Mouse (Mus musculus) heart, embryonic 14.5 days (tissue): ENCODE data around the gene Jdp2. TPM values are rescaled to one million over a fixed set of nuclear protein-coding genes. Genes with fewer than 3 reads are reported as not detected.

Experiments
- ATAC-seq: fragments of 200-750 bp; cut with Nextera tagmentation; 2 replicates; pipeline ENCODE4 v1.8.0; 2017; ENCODE audit warnings: low read depth, moderate TSS enrichment; ENCODE audit not compliant: insufficient number of reproducible peaks, insufficient read depth, low FRiP score
- H3K27ac ChIP-seq, 2 experiments: fragments of 200-500 bp in 1 of 2; fragments of 300-500 bp in 1 of 2; sonication (generic) in 1 of 2; replicated peaks in 1 of 2; 2 replicates each; pipeline ENCODE4 v1.5.1; 2012 to 2014; ENCODE audit warnings: low read depth in 2 of 2, low read length in 2 of 2, control low read depth in 1 of 2, mild to moderate bottlenecking in 1 of 2, mixed read lengths in 1 of 2; ENCODE audit not compliant: control insufficient read depth in 1 of 2, insufficient read depth in 1 of 2
- H3K27me3 ChIP-seq: fragments of 300-500 bp; sonication (generic); 2 replicates; pipeline ENCODE4 v1.6.1; 2014; ENCODE audit warnings: mild to moderate bottlenecking, low read length, control low read depth; ENCODE audit not compliant: control insufficient read depth, insufficient read depth
- H3K36me3 ChIP-seq: fragments of 300-500 bp; sonication (generic); 2 replicates; pipeline ENCODE4 v1.6.1; 2014; ENCODE audit warnings: mild to moderate bottlenecking, control low read depth, low read length, mixed read lengths; ENCODE audit not compliant: control insufficient read depth, insufficient read depth
- H3K4me1 ChIP-seq, 2 experiments: fragments of 200-500 bp in 1 of 2; fragments of 300-500 bp in 1 of 2; sonication (generic) in 1 of 2; 2 replicates each; pipeline ENCODE4 v1.6.1; 2012 to 2014; ENCODE audit warnings: low read length in 2 of 2, control low read depth in 1 of 2, mixed read lengths in 1 of 2; ENCODE audit not compliant: control insufficient read depth in 2 of 2, insufficient read depth in 2 of 2
- H3K4me2 ChIP-seq: fragments of 300-500 bp; sonication (generic); 2 replicates; pipeline ENCODE4 v1.6.1; 2014; ENCODE audit warnings: mild to moderate bottlenecking, low read length
- H3K4me3 ChIP-seq, 2 experiments: fragments of 200-500 bp in 1 of 2; fragments of 300-500 bp in 1 of 2; sonication (generic) in 1 of 2; 2 replicates each; pipeline ENCODE4 v1.5.1; 2012 to 2014; ENCODE audit warnings: low read length in 2 of 2, mild to moderate bottlenecking in 2 of 2, control low read depth in 1 of 2, low read depth in 1 of 2, moderate library complexity in 1 of 2; ENCODE audit not compliant: control insufficient read depth in 1 of 2, insufficient read depth in 1 of 2
- H3K9ac ChIP-seq: fragments of 300-500 bp; sonication (generic); 2 replicates; pipeline ENCODE4 v1.6.1; 2014; ENCODE audit warnings: mild to moderate bottlenecking, low read length
- H3K9me3 ChIP-seq: fragments of 300-500 bp; sonication (generic); 2 replicates; pipeline ENCODE4 v1.6.1; 2016; ENCODE audit warnings: low read length, control low read depth; ENCODE audit not compliant: control insufficient read depth
- WGBS: fragments of 180-500 bp; shearing (Covaris S2); extraction: QIAGEN DNeasy Blood & Tissue Kit; methylation state at CpG from one replicate; pipeline ENCODE4 v1.1.7; 2014; 5-methylcytosine and 5-hydroxymethylcytosine counted together
- polyA plus RNA-seq: library from polyadenylated mRNA; unstranded; fragments of >200 nt; fragmentation: Nextera tagmentation; extraction: Ambion mirVana; gene quantifications from 2 replicates; pipeline ENCODE4 v1.2.1, GENCODE M21; 2014

The Jdp2 gene
- polyA plus RNA-seq, 1 experiment from 2014 or later, result 0.61 TPM

DNA sequence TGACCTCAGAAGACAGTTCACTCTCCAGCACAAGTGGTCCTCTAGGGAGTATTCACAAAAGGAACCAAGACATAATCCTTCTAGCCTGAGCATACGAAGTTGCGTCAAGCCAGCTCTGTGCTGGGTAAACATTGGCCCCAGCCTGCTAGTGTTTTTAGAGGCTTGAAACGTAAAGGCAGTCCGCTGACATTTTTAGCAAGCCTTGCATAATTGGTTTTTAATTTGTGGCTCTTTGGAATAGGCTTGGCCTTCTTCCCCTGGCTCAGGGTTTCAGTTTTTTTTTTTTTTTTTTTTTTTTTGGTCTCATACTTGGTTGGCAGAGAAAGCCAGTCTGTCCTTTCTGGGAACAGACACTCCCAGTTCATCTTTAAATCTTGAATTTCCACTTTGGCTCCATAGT is 15.3 kb downstream of the Jdp2 start:
- H3K4me1 ChIP-seq, result peaks cover 0 to 7% of the 10 kb centered on the region in 2 experiments; a peak in 2 of 4 replicates
- ATAC-seq, result no peak
- no peak overlapping the region for H3K4me2 ChIP-seq
- H3K4me3 ChIP-seq, result no peak overlapping the region
- WGBS, result 84% methylated on average over 4 of the region's 4 CpGs
- no peaks in the 10 kb centered on the region for H3K9me3 ChIP-seq
- no peaks in the 10 kb centered on the region for H3K27me3 ChIP-seq
- H3K36me3 ChIP-seq, result peaks cover 46% of the 10 kb centered on the region
- H3K27ac ChIP-seq, result no peak overlapping the region
- H3K9ac ChIP-seq, result no peak overlapping the region

DNA sequence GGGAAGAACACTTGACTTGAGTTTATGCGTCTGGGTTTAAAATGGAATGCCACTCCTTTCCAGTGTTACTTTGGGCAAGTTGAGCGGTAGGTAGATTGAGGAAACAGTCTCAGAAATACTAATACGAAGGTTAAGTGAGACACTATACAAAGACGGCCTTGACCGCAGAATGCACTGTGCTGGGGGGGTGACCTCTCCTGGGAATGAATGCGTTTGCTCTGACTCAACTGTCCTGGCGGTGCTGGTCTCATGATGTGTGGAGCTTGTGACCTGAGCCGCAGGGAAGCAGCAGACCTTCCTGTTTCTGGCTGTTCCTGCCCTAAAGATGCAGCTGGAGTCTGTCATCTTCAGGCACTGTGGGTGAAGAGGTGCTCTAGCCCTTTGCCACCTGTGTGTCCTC is 16.7 kb downstream of the Jdp2 start:
- no peak for ATAC-seq
- Histone ChIP-seq H3K27ac (no peak overlapping the region), H3K4me3 (no peak overlapping the region), H3K27me3 (no peaks in the 10 kb centered on the region), H3K9ac (no peak overlapping the region), H3K9me3 (no peaks in the 10 kb centered on the region), H3K4me2 (no peak overlapping the region), H3K4me1 (peaks cover 5 to 7% of the 10 kb centered on the region in 2 experiments), H3K36me3 (peaks cover 36% of the 10 kb centered on the region)
- WGBS, result 78% methylated on average over 8 of the region's 8 CpGs

DNA sequence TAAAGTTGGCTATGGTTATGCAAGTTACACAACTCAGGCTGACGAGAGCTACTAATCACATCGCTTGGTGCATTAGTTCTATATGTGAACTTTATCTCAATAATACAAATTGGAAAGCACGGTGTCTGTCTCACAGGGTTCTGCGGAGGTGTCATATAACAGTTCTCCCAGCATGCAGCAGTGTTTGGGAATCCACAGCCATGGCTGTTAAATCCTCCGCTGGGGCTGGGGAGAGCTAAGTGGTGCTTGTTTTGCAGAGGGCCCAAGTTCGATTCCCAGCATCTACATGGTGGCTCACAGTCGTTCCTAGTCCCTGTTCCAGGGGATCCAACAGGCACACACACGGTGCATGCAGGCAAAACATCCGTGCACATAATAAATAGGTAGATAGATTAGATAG is 19.1 kb downstream of the Jdp2 start:
- H3K9ac ChIP-seq, result no peak overlapping the region
- WGBS, result 87% methylated on average over 9 of the region's 9 CpGs
- H3K36me3 ChIP-seq, result peaks cover 26% of the 10 kb centered on the region
- H3K27me3 ChIP-seq, result no peaks in the 10 kb centered on the region
- no peak overlapping the region for H3K4me3 ChIP-seq
- ATAC-seq, result no peak
- no peak overlapping the region for H3K4me2 ChIP-seq
- H3K4me1 ChIP-seq, result peaks cover 8 to 10% of the 10 kb centered on the region in 2 experiments
- no peaks in the 10 kb centered on the region for H3K9me3 ChIP-seq
- no peak overlapping the region for H3K27ac ChIP-seq

DNA sequence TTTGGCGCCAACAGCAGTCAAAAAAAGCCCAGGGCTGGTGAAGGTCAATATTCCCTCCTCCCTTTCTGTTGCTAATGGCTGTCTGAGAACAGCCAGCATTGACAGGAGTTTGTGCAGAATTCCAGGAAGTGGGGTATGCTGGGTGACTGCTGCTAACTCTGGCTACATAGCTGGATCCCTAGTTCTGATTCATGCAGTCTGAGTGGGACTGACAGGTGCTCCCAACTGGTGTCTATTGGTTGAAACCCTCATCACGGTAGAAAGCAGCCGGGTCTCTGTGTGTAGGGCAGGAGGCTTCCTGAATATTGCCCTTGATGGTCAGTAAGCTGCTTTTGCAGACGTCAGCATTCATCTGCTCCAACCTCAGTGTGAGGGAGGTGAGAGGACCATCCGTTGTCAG is 19.6 kb downstream of the Jdp2 start:
- H3K27ac ChIP-seq, result no peak overlapping the region
- no peaks in the 10 kb centered on the region for H3K9me3 ChIP-seq
- 80% methylated on average over 5 of the region's 5 CpGs for WGBS
- no peak for ATAC-seq
- H3K36me3 ChIP-seq, result peaks cover 24% of the 10 kb centered on the region
- H3K4me1 ChIP-seq, result peaks cover 9 to 12% of the 10 kb centered on the region in 2 experiments
- H3K4me2 ChIP-seq, result no peak overlapping the region
- no peak overlapping the region for H3K9ac ChIP-seq
- no peaks in the 10 kb centered on the region for H3K27me3 ChIP-seq
- H3K4me3 ChIP-seq, result no peak overlapping the region

DNA sequence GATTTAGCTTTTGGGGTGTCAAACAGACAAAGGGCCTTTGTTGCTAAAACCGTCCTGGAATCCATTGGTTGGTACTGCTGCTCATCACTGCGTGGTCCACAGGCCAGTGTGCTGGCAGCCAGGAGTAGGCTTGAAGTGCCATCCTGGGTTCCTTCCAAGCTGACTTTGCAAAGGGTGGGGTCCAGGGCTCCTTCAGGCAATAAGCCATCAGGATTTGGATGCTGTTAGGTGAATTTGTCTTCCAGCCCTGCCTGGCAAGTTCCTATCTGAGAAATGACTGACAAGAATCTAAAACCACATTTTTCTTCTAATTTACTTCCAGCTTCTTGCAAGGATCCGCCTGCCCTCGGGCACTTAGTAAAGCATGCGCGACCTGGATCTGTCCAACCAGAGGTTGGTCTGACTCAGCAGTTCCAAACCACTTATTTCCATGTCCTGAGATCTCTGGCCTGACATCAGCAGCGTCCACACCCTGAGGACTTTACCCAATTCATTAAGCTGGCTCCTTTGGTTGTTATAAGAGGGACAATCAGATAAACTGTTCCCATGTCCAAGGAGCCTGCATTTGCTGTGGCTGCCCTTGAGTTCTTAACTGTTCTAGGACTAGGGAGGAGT is 20.6 kb downstream of the Jdp2 start:
- peaks cover 16 to 21% of the 10 kb centered on the region in 2 experiments for H3K4me1 ChIP-seq

DNA sequence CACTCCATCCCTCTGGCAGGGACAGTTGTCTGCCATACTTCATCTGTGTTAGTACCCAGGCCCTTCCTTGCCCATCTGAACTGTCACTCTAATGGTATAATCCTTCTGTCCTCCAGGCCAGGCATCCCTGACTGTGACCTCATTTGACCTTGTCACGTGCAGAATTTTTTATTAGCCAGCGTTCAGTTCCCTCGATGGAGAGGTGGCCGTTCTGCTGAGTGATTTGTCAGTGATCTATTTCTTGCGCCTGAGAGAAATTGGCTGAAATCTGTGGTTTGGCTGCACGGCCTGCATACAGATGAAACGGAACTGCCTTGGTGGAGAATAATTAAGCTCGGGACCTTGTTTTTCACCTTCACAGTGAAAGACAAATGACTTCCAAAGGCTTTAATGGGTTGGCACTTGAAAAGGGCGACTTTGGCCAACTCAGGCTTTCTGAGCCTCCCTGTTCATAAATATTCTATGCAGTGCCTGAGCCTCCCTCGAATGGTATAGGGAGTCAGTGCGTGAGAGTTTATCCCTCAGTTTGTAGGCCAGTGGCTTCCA is 21.1 kb downstream of the Jdp2 start:
- H3K4me2 ChIP-seq, result no peak overlapping the region
- ATAC-seq, result no peak
- H3K27me3 ChIP-seq, result no peaks in the 10 kb centered on the region
- H3K27ac ChIP-seq, result no peak overlapping the region
- peaks cover 19 to 25% of the 10 kb centered on the region in 2 experiments for H3K4me1 ChIP-seq
- WGBS, result 61% methylated on average over 11 of the region's 11 CpGs
- H3K9me3 ChIP-seq, result no peaks in the 10 kb centered on the region
- H3K9ac ChIP-seq, result no peak overlapping the region
- peaks cover 19% of the 10 kb centered on the region for H3K36me3 ChIP-seq
- H3K4me3 ChIP-seq, result no peak overlapping the region

More for the DNA sequence above, 20.6 kb downstream of the Jdp2 start:
- H3K9me3 ChIP-seq, result no peaks in the 10 kb centered on the region
- H3K4me2 ChIP-seq, result no peak overlapping the region
- peaks cover 24% of the 10 kb centered on the region for H3K36me3 ChIP-seq
- ATAC-seq, result no peak
- no peak overlapping the region for H3K27ac ChIP-seq
- no peak overlapping the region for H3K9ac ChIP-seq
- 73% methylated on average over 7 of the region's 7 CpGs for WGBS
- H3K4me3 ChIP-seq, result no peak overlapping the region
- H3K27me3 ChIP-seq, result no peaks in the 10 kb centered on the region

DNA sequence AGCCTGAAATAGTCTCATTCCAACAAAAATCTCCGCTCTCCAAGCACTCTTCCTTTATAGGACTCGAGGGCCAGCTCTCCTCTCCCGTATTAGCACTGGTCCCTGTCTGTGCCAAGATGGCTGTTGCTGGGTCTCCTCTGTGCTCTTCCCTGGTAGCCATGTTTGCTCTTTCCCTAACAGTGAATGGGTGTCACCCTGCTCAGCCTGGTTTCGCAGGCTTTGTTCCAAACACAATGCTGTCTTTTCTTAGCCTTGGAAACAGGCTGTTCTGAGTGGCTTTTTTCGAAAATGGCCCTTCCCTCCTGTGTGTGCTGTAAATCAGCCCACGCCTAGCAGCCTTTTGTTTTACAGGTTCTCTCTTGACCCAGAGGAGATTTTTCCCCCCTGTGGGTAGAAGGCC is 22.2 kb downstream of the Jdp2 start:
- Histone ChIP-seq H3K9ac (no peak overlapping the region), H3K27ac (no peak overlapping the region), H3K9me3 (no peaks in the 10 kb centered on the region), H3K4me1 (peaks cover 19 to 32% of the 10 kb centered on the region in 2 experiments), H3K4me2 (no peak overlapping the region), H3K36me3 (0 out of 2 replicates have a peak, but pooled peaks cover 8% of the 10 kb centered on the region), H3K4me3 (no peak overlapping the region), H3K27me3 (no peaks in the 10 kb centered on the region)
- 81% methylated on average over 6 of the region's 6 CpGs for WGBS
- no peak for ATAC-seq

DNA sequence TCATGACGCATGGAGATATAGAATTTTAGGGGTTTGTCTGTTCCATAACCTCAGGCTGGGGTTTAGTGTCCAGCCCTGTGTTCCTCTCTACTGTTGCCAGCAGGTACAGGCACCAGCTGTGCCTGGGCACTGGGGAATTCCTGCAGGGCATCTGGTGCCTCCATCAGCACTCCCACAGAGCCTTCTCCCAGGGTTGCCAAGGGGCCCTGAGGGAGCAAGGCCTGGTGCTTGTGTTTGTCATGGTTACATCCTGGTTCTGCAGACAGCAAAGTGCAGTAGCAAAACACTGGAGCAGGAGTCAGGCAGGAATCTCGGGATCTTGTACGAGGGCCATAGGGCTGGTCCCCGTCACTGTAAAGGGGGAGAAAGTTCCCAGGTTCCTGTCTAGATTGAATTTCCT is 22.8 kb downstream of the Jdp2 start:
- peaks cover 19 to 32% of the 10 kb centered on the region in 2 experiments for H3K4me1 ChIP-seq
- WGBS, result 65% methylated on average over 4 of the region's 4 CpGs

More for the DNA sequence above, 22.8 kb downstream of the Jdp2 start:
- Histone ChIP-seq H3K36me3 (0 out of 2 replicates have a peak, but pooled peaks cover 5% of the 10 kb centered on the region), H3K4me3 (no peak overlapping the region), H3K9ac (no peak overlapping the region), H3K27me3 (no peaks in the 10 kb centered on the region), H3K27ac (no peak overlapping the region), H3K9me3 (no peaks in the 10 kb centered on the region), H3K4me2 (no peak overlapping the region)
- ATAC-seq, result no peak
